Mouse (Mus musculus) liver, postnatal 0 days (tissue): Measurements from ENCODE around the gene Parp4.

Source experiments
- CTCF ChIP-seq: sonication (generic); IDR thresholded peaks from 2 replicates; pipeline ENCODE4 v1.5.1; 2016; ENCODE audit warnings: antibody characterized with exemption, low read depth
- EP300 ChIP-seq: IDR thresholded peaks from 2 replicates; pipeline ENCODE4 v1.6.1; 2016; ENCODE audit warnings: antibody characterized with exemption, low read depth, mild to moderate bottlenecking

DNA sequence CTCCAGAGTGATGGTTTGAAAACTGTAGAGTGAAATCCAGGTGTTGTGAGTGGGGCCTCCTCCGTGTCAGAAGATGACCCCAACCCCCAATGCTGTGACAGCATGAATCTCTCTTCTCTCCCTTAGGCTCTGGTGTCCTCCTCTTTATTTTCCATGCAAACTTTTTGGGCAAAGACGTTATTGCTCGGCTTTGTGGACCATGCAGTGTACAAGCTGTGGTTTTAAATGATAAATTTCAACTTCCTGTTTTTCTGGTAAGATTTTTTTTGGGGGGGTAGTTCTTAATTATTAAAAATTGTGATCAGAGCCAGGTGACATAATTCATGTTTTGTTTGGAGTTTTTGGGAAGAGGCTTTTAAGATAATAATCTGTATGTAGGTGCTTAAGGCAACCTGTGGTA lies 120.1 kb downstream of the Parp4 start:
- TF ChIP-seq CTCF (no peak), EP300 (no peak)
